Mouse (Mus musculus) erythroid progenitor cell, adult 5-6 weeks (primary cell): ENCODE results near the gene Lamb3. TPM values are rescaled to one million over a fixed set of nuclear protein-coding genes. Genes with fewer than 3 reads are reported as not detected.

ENCODE experiments used
- ATAC-seq: replicated peaks from 2 replicates; pipeline ENCODE4 v1.8.0; 2016; ENCODE audit warnings: moderate number of reproducible peaks, mild to moderate bottlenecking, moderate TSS enrichment, inconsistent platforms; ENCODE audit not compliant: poor library complexity, low FRiP score, severe bottlenecking
- total RNA-seq, 2 experiments: library from RNA; stranded (forward) in 1 of 2; stranded (reverse) in 1 of 2; fragments of 150-400 nt in 1 of 2; fragments of 186-747, 209-891 nt in 1 of 2; gene quantifications; 2 replicates each; pipeline versions ENCODE4 v1.2.3 to v1.2.4; 2015 to 2017; ENCODE audit warnings: low replicate concordance in 2 of 2

Lamb3 gene
- total RNA-seq, 2 experiments from 2014 or later = not detected

DNA sequence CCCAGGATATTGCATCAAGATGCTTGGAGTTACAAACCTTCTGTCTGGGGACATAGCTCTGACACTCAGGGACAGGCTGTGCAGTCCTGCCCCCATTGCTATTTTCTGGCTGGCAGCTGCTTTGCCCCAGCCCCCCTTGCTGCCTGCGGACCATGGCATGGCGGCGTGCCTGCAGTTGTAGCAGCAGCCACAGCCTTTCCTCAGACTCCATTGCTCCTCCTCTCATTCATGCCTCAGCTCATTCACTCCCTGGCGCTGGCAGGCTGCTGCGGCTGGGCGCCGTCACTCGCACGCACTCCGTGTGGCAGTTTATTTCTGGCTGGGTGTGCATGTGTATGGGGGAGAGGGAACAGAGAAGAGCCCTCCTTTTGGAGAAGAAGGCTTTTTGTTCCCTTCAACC lies 160.6 kb downstream of the Lamb3 start:
- no peak for ATAC-seq

DNA sequence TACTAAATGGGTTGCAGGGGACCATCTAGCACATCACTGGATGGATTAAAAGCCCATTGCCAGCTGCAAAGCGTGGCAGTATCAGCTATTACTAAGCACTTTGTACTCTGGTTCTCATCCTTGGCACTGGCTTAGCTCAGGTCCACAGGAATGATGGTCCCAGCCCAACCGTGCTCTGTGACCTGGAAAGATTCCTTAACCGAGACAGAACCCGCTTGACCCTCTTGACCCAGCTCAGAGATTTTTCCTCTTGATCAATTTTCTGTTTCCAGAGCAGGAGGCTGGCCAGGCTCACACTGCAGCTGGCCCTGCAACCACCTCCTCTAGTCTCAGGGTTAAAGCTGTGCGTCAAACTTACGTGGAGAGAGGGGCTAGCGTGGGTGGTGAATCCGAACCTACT lies 161.6 kb downstream of the Lamb3 start:
- ATAC-seq = no peak

DNA sequence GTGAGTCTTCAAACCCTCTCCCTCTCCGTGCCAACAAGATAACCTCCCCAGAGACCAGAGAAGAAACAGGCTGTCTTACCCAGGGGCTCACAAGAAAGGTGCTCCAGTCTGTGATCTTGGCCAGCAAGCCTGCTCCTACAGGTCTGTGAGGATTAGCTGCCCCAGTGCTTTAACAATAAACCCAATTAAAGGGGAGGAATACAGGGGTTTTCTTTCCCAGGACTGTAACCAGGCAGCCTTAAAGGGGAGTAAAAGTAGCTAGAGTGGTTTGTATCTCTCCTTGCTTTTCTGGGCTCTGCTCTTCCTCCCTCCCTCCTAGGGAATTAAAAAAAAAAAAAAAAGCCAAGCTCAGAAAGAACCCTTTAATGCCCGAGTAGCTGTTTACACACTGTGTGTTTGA lies 162.6 kb downstream of the Lamb3 start, which contains the start of gene Camk1g:
Gene Camk1g (minus strand): TSS at position 203 of the 400 bp plus-strand sequence.
- ATAC-seq = no peak

DNA sequence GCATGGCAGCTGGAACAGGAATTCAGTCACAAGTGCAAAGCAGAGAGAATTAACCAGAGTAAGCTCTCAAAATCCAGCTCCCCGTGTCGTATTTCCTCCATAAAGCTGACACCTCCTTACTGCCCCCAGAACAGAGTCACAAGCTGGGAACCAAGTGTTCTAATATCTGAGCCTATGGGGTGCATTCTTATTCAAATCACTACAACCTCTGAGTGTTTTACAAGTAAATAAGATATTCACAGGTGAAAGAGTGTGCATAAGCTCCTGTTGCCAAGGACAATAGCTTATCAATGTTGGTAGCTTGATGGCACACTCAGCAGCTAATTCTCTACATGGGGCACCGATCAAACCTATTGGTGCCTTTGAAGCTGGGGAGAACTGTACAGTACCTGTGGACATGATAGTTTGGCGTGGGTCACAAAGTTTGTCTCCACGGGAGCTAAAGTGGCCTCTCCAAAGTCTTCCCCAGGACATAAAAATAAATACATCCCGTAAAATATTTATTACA lies 166.5 kb downstream of the Lamb3 start:
- no peak for ATAC-seq

DNA sequence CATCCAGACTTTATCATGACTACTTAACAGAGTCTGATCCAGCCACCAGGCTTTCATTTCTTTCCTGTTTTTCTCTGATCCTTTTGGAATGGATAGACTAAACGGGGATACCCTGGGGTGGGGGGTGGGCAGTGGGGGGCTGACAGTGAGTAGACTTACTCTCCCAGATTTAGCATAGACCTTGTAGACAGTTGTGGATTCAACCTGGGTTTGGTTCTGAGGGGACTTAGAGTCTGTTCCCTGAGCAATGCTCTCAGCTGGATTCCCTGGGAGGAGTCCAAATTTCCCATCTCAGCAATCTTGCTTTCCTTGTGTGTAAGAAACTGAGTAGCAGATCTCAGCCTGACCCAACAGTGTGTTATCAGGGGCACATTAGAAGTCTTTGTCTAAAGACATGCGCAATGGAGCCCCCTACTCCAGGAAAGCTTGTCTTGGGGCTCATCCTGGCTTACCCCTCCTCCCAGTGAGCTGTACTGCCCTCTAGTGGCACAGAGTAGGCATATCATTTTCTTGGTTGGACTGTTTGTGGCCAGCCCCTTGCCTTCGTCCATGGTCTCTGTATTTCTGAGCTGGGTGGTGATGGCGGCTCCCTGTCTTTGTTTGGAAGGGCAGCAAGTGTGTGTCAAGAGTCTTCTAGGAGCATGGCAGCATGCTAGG lies 169.1 kb downstream of the Lamb3 start:
- 0 out of 2 replicates have a peak, but pooled peaks have one; percentile 35 for ATAC-seq

DNA sequence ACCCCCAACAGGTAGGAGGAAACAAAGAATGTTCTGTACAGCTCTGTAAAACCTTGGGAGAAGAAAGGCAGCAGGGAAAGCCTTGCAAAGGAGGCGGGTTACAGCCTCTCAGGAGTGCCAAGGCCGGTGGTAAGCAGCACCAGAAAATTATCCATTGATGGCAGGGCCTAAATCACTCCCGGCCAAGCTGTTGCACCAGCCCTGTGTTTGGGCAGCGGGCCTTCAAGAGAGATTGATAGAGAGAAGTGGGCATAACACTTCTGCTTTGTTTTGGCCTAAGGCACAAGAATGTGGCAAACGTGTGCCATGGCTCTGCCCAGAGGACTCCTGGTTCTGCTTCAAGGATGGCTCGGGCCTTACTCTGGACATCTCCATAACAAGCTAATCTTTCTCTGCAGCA lies 172.1 kb downstream of the Lamb3 start:
- ATAC-seq = no peak

DNA sequence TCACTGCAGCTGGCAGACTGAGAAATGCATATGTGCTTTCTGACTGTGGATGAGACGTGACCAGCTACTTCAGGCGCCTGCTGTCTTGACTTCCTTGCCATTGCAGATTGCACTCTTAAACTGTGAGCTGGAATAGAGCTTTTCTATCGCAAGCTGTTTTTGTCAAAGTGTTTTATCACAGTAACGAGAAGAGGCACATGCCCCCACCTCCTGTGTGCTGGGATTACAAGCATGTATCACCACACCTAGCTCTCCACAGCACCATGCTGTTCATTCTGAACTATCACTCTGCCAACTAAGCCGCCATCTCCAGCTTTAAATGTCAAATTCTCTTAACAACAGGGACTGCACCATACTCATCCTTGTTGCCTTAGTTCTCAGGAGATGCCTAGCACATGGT lies 173.4 kb downstream of the Lamb3 start:
- ATAC-seq = no peak

DNA sequence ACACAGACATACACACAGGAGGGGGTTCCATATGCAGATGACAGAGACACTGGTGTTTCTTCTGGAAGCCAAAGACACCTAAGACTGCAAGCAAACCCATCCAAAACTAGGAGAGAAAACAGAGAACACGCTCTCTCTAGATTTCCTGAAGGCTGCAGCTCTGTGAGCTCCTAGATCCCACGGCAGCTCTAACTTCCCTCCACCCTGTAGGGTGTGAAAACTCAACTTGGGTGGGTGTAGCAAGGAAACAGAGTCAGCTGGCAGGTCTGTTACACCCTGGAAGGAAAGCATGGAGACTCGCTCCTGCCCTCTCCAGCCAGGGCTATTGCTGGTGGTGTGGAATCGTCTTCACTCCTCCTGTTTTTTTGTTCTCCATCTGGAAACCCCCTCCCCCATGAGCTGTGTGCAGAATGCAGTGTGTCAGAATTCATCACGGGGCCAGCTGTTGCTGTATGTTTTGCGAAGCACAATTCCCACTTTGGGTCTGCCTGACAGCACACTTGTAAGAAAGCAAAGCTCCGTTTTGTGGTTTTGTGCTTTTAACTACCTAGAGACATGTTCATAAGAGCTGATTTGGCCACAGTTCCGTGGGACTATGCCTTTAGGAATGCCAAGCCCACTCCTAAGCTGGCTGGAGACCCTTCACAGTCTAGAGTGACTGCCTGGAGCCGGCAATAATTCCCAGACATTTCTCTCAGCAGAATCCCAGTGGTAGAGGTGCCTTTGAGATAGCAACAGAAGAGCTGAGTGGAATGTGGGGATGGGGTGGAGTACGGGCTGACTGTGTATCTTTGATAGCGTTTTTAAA lies 174.3 kb downstream of the Lamb3 start:
- ATAC-seq = no peak

DNA sequence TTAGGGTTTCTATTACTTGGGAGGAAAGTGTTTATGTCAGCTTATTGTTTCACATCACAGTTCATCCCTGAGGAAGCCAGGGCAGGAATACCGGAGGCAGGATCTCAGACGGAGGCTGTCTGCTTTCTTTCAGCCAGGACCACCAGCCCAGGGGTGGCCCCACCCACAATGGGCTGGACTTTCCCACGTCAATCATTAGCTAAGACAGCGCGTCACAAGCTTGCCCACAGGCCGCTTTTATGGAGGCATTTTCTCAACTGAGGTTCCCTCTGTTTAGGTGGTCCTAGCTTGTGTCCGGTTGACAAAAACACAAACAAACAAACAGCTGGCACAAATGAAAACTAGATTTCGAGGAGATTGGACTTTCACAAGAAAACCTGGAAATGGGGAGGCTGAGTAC lies 174.9 kb downstream of the Lamb3 start:
- ATAC-seq = no peak

DNA sequence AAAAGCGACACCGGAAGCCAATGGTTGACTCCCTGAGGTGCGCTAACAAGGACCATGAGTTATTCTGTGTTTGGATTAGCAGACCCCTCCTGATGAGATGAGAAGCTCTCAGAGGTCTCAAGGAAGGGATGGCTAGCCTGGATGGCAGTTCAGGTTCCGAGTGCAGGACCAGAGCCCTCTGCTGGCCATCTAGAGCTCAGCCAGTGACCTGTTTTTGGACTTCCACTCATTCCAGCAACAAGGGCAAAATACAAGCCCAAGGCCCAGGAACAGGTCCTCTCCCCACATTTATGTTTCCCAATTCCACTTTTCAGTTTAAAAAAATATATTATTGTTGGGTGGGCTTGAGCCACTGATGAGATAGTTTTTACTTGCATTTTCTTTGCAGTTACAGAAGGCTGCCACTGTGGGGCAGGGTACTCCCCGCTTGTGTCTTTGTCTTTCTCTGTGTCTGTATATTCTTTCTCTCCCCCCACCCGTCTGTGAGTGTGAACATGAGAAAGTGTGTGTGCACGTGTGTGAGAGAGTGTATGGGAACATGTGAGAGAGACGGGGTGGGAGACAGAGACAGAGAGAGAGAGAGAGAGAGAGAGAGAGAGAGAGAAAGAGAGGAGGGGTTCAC lies 175.5 kb downstream of the Lamb3 start:
- no peak for ATAC-seq

DNA sequence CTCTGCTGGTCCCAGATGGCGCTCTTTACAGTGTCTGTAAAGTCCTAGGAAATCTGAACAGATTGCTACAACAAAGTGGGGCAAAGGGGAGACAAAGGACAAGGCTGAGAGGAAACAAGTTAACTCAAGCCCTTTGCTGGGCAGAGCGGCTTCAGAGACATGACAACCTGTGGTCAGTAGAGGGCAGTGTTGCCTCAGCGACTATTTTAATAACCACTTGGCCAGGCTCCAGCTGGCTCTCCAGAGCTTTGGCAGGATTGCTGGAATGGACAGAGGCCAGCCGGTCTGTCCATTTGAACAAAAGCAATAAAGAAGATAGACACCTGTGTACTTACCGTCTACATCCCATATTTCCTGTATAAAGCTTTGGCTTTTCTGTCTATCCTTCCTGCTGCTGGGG lies 178.6 kb downstream of the Lamb3 start:
- no peak for ATAC-seq

DNA sequence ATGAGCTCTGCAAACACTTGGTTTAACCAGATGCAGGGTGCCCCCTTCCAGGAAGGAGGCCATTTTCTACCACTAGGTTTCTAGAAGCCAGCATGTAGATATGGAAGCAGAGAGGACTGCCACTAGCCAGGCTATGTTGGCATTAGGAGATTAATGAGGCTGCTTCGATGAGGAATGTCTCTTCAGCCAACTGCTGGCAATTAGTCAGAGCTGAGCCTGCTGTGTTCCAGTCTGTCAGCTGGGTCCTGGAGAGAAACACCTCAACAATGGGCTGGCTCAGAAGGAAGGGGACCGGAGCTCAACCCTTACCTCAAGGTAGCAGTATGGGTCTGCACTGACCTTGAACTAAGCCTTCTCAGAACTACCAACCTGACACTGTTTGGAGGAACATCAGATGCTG lies 179.7 kb downstream of the Lamb3 start:
- ATAC-seq = no peak

DNA sequence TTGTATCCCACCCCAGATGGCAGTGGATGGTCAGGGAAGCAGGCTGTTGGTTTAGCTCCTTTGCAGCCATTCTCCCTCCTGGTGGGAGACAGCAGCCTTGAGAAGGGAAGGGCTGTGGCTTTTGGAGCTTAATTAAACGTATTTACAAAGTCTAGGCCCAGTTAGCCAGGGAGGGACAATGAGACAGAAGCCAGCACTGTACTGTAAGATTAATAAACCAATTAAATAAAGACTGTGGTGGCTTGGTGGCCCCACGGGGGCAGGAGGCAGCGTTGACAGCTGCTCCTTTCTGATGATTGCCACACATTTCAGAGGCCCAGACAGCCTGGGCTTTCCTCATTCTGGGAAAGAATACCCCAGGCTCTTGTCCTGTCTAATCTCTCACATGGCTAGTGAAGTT lies 182.0 kb downstream of the Lamb3 start:
- no peak for ATAC-seq

DNA sequence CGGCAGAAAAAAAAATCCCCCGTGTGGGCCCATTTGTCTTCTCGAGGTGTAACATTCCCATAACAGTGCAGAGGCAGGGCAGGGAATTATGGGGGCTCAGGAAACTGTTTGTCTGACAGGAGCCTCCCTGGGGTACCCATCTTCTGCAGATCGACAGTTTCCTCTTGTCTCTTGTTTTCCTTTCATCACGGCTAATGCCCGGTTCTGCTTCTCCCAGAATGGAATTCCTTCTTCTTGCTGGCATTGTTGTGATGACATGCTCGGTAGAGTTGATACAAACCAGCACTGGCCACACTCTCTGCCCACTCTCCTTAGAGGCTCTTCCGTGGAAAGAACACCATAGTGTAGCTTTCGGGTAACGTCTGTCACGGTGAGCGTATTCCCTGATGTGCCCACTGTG lies 182.5 kb downstream of the Lamb3 start:
- no peak for ATAC-seq

DNA sequence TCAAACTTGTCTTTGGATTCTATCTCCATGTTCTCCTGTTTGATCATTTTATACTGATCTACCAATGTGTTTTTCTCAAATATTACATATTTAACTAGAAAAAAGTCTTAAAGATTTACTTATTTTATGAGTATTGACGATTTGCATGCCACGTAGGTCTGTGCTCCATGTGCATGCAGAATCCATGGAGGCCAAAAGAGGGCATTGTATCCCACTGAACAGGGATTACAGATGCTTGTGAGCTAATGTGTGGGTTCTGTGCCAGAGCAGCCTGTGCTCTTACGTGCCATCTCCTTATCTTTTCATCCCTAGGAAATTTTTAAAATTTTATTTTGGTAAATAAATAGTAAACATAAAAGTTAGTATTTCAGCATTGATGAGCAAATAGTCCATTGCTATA lies 184.8 kb downstream of the Lamb3 start:
- no peak for ATAC-seq

Other genes starting within 250 kb of the Lamb3 start
- gene Syt14, start 171.9 kb upstream of the Lamb3 start, total RNA-seq (2015; ENCODE audit: low replicate concordance) = 7.6 and 13.0 TPM in 2 replicates
- gene Syt14, start 171.9 kb upstream of the Lamb3 start, total RNA-seq (2017; ENCODE audit: low replicate concordance) = 5.4 and 8.8 TPM in 2 replicates
- 3.4 and 19.1 TPM in 2 replicates for gene Diexf, start 77.4 kb upstream of the Lamb3 start, total RNA-seq (2015; ENCODE audit: low replicate concordance)
- gene Diexf, start 77.4 kb upstream of the Lamb3 start, total RNA-seq (2017; ENCODE audit: low replicate concordance) = 1.4 and 1.5 TPM in 2 replicates
- gene Irf6, start 54.6 kb upstream of the Lamb3 start, total RNA-seq (2015; ENCODE audit: low replicate concordance) = not detected in 2 replicates
- 0.26 TPM in 1 of 2 replicates, not detected in the other for gene Irf6, start 54.6 kb upstream of the Lamb3 start, total RNA-seq (2017; ENCODE audit: low replicate concordance)
- 0.36 and 1.7 TPM in 2 replicates for gene A130010J15Rik, start 39.7 kb upstream of the Lamb3 start, total RNA-seq (2015; ENCODE audit: low replicate concordance)
- gene A130010J15Rik, start 39.7 kb upstream of the Lamb3 start, total RNA-seq (2017; ENCODE audit: low replicate concordance) = 0.77 and 4.3 TPM in 2 replicates
- 13.0 and 59.9 TPM in 2 replicates for gene Traf3ip3, start 6.0 kb upstream of the Lamb3 start, total RNA-seq (2015; ENCODE audit: low replicate concordance)
- gene Traf3ip3, start 6.0 kb upstream of the Lamb3 start, total RNA-seq (2017; ENCODE audit: low replicate concordance) = 6.7 and 8.6 TPM in 2 replicates
- gene Hsd11b1, start 56.4 kb downstream of the Lamb3 start, total RNA-seq (2015; ENCODE audit: low replicate concordance) = 23.8 and 24.7 TPM in 2 replicates
- 7.7 and 8.5 TPM in 2 replicates for gene Hsd11b1, start 56.4 kb downstream of the Lamb3 start, total RNA-seq (2017; ENCODE audit: low replicate concordance)
- 3.8 and 7.6 TPM in 2 replicates for gene G0s2, start 65.5 kb downstream of the Lamb3 start, total RNA-seq (2015; ENCODE audit: low replicate concordance)
- gene G0s2, start 65.5 kb downstream of the Lamb3 start, total RNA-seq (2017; ENCODE audit: low replicate concordance) = 2.3 and 6.8 TPM in 2 replicates
- not detected in 2 replicates for gene Camk1g, start 162.6 kb downstream of the Lamb3 start, total RNA-seq (2015; ENCODE audit: low replicate concordance)
- gene Camk1g, start 162.6 kb downstream of the Lamb3 start, total RNA-seq (2017; ENCODE audit: low replicate concordance) = not detected in 2 replicates